Mouse (Mus musculus): ENCODE data around the gene Gm17509. TPM values are rescaled to one million over a fixed set of nuclear protein-coding genes. Genes with fewer than 3 reads are reported as not detected.

Gm17509 gene
- not detected in 2 replicates for polyA plus RNA-seq (2014; fragmentation: Nextera tagmentation; extraction: Ambion mirVana)

GRCm38 (mm10) chr13:117220501-117221321, at the start of gene Gm17509:
TSS of gene Gm17509 (minus strand) at chr13:117221075.
- peak within 1 kb of the TSS; percentile 50 for H3K4me3 ChIP-seq (ENCODE audit: low read depth, low read length)
- H3K36me3 ChIP-seq (ENCODE audit: control insufficient read depth, insufficient read depth, low read length): no peaks in the 10 kb centered on the region
- ATAC-seq (replicated peaks; ENCODE audit: low FRiP score, low TSS enrichment, low read depth): peak; percentile 84
- peak within 1 kb of the TSS; percentile 32 for H3K9ac ChIP-seq (ENCODE audit: low read length)
- H3K27me3 ChIP-seq (replicated peaks; ENCODE audit: control insufficient read depth, insufficient read depth, low read length): peaks cover 28% of the 10 kb centered on the region
- peak within 1 kb of the TSS; percentile 83 for H3K4me2 ChIP-seq (ENCODE audit: low read length)
- WGBS: 1% methylated on average over 67 of the region's 67 CpGs
- H3K9me3 ChIP-seq (ENCODE audit: control insufficient read depth, low read length): no peaks in the 10 kb centered on the region
- peak; percentile 78 for DNase-seq (ENCODE audit: low spot score)
- H3K27ac ChIP-seq (ENCODE audit: low read depth): no peak within 1 kb of the TSS
- H3K4me1 ChIP-seq (replicated peaks; ENCODE audit: control insufficient read depth, insufficient read depth, low read length): peaks cover 4% of the 10 kb centered on the region; the same call in 1 of the 2 replicates

- H3K4me1 ChIP-seq (replicated peaks; ENCODE audit: control insufficient read depth, insufficient read depth, low read length): no peaks in the 10 kb centered on the region
- no peak overlapping the region for H3K9ac ChIP-seq (ENCODE audit: low read length)
- WGBS: 93% methylated on average over 14 of the region's 14 CpGs
- ATAC-seq (replicated peaks; ENCODE audit: low FRiP score, low TSS enrichment, low read depth) (no peak), DNase-seq (ENCODE audit: low spot score) (no peak)
- no peaks in the 10 kb centered on the region for H3K27me3 ChIP-seq (replicated peaks; ENCODE audit: control insufficient read depth, insufficient read depth, low read length)
- no peak overlapping the region for H3K4me3 ChIP-seq (ENCODE audit: low read depth, low read length)
- H3K27ac ChIP-seq (ENCODE audit: low read depth): no peak overlapping the region
- H3K9me3 ChIP-seq (ENCODE audit: control insufficient read depth, low read length): no peaks in the 10 kb centered on the region
- no peaks in the 10 kb centered on the region for H3K36me3 ChIP-seq (ENCODE audit: control insufficient read depth, insufficient read depth, low read length)
- no peak overlapping the region for H3K4me2 ChIP-seq (ENCODE audit: low read length)
These were observed 47.1 kb upstream of the Gm17509 start for GRCm38 (mm10) chr13:117267963-117268362.

GRCm38 (mm10) chr13:117266156-117266555, 45.3 kb upstream of the Gm17509 start:
- no peaks in the 10 kb centered on the region for H3K4me1 ChIP-seq (replicated peaks; ENCODE audit: control insufficient read depth, insufficient read depth, low read length)
- H3K4me2 ChIP-seq (ENCODE audit: low read length): no peak overlapping the region
- ATAC-seq (replicated peaks; ENCODE audit: low FRiP score, low TSS enrichment, low read depth) (no peak), DNase-seq (ENCODE audit: low spot score) (no peak)
- no peak overlapping the region for H3K4me3 ChIP-seq (ENCODE audit: low read depth, low read length)
- no peak overlapping the region for H3K9ac ChIP-seq (ENCODE audit: low read length)
- H3K9me3 ChIP-seq (ENCODE audit: control insufficient read depth, low read length): no peaks in the 10 kb centered on the region
- H3K36me3 ChIP-seq (ENCODE audit: control insufficient read depth, insufficient read depth, low read length): no peaks in the 10 kb centered on the region
- no peak overlapping the region for H3K27ac ChIP-seq (ENCODE audit: low read depth)
- no peaks in the 10 kb centered on the region for H3K27me3 ChIP-seq (replicated peaks; ENCODE audit: control insufficient read depth, insufficient read depth, low read length)
- 56% methylated on average over 2 of the region's 2 CpGs for WGBS

DNA sequence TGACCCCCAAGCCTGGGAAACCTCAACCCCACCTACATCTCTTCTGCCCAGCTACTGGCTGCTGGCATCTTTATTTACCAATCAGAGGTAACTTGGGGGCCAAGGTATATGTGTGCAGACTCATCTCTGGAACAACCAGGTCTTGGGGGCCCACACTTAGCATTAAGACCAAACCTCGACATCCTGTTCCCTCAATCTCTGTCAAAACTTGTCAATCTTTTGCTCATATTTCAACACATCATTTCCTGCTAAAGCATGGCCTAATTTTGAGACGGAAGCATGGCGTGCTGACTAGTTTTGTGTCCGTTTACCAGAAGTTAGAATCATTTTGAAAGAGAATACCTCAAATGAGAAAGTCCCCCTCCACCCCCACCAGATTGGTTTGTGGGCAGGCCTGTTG, 39.8 kb upstream of the Gm17509 start:
- H3K9ac ChIP-seq (ENCODE audit: low read length): no peak overlapping the region
- H3K9me3 ChIP-seq (ENCODE audit: control insufficient read depth, low read length): no peaks in the 10 kb centered on the region
- H3K27me3 ChIP-seq (replicated peaks; ENCODE audit: control insufficient read depth, insufficient read depth, low read length): no peaks in the 10 kb centered on the region
- no peak for DNase-seq (ENCODE audit: low spot score)
- no peaks in the 10 kb centered on the region for H3K36me3 ChIP-seq (ENCODE audit: control insufficient read depth, insufficient read depth, low read length)
- H3K4me2 ChIP-seq (ENCODE audit: low read length): no peak overlapping the region
- no peak for ATAC-seq (replicated peaks; ENCODE audit: low FRiP score, low TSS enrichment, low read depth)
- WGBS: 91% methylated on average over 4 of the region's 4 CpGs
- H3K27ac ChIP-seq (ENCODE audit: low read depth): no peak overlapping the region
- no peak overlapping the region for H3K4me3 ChIP-seq (ENCODE audit: low read depth, low read length)
- H3K4me1 ChIP-seq (replicated peaks; ENCODE audit: control insufficient read depth, insufficient read depth, low read length): no peaks in the 10 kb centered on the region

GRCm38 (mm10) chr13:117242621-117243020, 21.7 kb upstream of the Gm17509 start:
- H3K4me2 ChIP-seq (ENCODE audit: low read length): no peak overlapping the region
- 69% methylated on average over 5 of the region's 5 CpGs for WGBS
- no peak overlapping the region for H3K4me3 ChIP-seq (ENCODE audit: low read depth, low read length)
- H3K36me3 ChIP-seq (ENCODE audit: control insufficient read depth, insufficient read depth, low read length): no peaks in the 10 kb centered on the region
- no peaks in the 10 kb centered on the region for H3K9me3 ChIP-seq (ENCODE audit: control insufficient read depth, low read length)
- DNase-seq (ENCODE audit: low spot score): no peak
- H3K27me3 ChIP-seq (replicated peaks; ENCODE audit: control insufficient read depth, insufficient read depth, low read length): no peaks in the 10 kb centered on the region
- no peaks in the 10 kb centered on the region for H3K4me1 ChIP-seq (replicated peaks; ENCODE audit: control insufficient read depth, insufficient read depth, low read length)
- no peak for ATAC-seq (replicated peaks; ENCODE audit: low FRiP score, low TSS enrichment, low read depth)
- no peak overlapping the region for H3K9ac ChIP-seq (ENCODE audit: low read length)
- H3K27ac ChIP-seq (ENCODE audit: low read depth): no peak overlapping the region

- Histone ChIP-seq H3K4me2 (ENCODE audit: low read length) (no peak overlapping the region), H3K4me1 (replicated peaks; ENCODE audit: control insufficient read depth, insufficient read depth, low read length) (no peaks in the 10 kb centered on the region), H3K9me3 (ENCODE audit: control insufficient read depth, low read length) (no peaks in the 10 kb centered on the region), H3K9ac (ENCODE audit: low read length) (no peak overlapping the region), H3K27ac (ENCODE audit: low read depth) (no peak overlapping the region), H3K36me3 (ENCODE audit: control insufficient read depth, insufficient read depth, low read length) (no peaks in the 10 kb centered on the region), H3K27me3 (replicated peaks; ENCODE audit: control insufficient read depth, insufficient read depth, low read length) (no peaks in the 10 kb centered on the region), H3K4me3 (ENCODE audit: low read depth, low read length) (no peak overlapping the region)
- DNase-seq (ENCODE audit: low spot score) (no peak), ATAC-seq (replicated peaks; ENCODE audit: low FRiP score, low TSS enrichment, low read depth) (no peak)
- 90% methylated on average over 3 of the region's 3 CpGs for WGBS
These were observed 21.2 kb upstream of the Gm17509 start for GRCm38 (mm10) chr13:117242063-117242462.

- 87% methylated on average over 4 of the region's 4 CpGs for WGBS
These were observed 16.2 kb upstream of the Gm17509 start for GRCm38 (mm10) chr13:117237111-117237510.

DNA sequence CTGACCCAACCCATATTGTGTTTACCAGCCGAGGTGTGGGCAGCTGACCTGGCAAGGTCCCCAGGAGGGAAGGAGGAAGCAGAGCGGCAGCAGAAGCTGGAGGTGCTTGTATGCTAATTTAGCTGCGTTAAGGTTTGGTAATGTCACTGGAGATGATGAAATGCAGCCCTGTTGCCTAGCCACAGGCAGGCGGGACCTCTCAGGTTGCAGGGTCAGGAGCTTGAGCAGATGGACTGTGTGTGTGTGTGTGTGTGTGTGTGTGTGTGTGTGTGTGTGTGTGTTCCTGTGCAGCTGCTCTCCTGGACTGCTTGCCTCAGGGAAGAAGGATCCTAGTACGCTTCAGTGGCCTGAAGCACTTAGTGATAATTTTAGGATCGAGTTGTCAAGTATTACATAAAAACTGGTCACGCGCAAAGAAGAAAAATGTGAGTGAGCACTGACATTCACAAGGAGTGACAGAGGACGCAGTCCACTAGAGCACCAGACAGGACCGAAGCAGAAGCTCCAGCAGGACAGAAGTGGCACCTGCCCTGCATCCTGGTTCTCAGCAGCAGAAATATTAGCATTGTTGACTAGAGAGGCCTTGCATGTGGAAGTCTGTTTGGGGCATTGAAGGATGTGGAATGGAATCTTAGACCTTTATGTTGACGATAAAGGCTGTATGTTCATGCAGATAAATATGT, 14.8 kb upstream of the Gm17509 start:
- Histone ChIP-seq H3K9me3 (ENCODE audit: control insufficient read depth, low read length) (no peaks in the 10 kb centered on the region), H3K4me3 (ENCODE audit: low read depth, low read length) (no peak overlapping the region), H3K9ac (ENCODE audit: low read length) (no peak overlapping the region), H3K27ac (ENCODE audit: low read depth) (no peak overlapping the region), H3K27me3 (replicated peaks; ENCODE audit: control insufficient read depth, insufficient read depth, low read length) (no peaks in the 10 kb centered on the region), H3K4me1 (replicated peaks; ENCODE audit: control insufficient read depth, insufficient read depth, low read length) (no peaks in the 10 kb centered on the region), H3K4me2 (ENCODE audit: low read length) (no peak overlapping the region), H3K36me3 (ENCODE audit: control insufficient read depth, insufficient read depth, low read length) (no peaks in the 10 kb centered on the region)
- DNase-seq (ENCODE audit: low spot score): no peak
- 44% methylated on average over 11 of the region's 11 CpGs for WGBS
- no peak for ATAC-seq (replicated peaks; ENCODE audit: low FRiP score, low TSS enrichment, low read depth)

More at GRCm38 (mm10) chr13:117237111-117237510, 16.2 kb upstream of the Gm17509 start:
- Histone ChIP-seq H3K4me3 (ENCODE audit: low read depth, low read length) (no peak overlapping the region), H3K9ac (ENCODE audit: low read length) (no peak overlapping the region), H3K9me3 (ENCODE audit: control insufficient read depth, low read length) (no peaks in the 10 kb centered on the region), H3K4me2 (ENCODE audit: low read length) (no peak overlapping the region), H3K27ac (ENCODE audit: low read depth) (no peak overlapping the region), H3K36me3 (ENCODE audit: control insufficient read depth, insufficient read depth, low read length) (no peaks in the 10 kb centered on the region), H3K27me3 (replicated peaks; ENCODE audit: control insufficient read depth, insufficient read depth, low read length) (no peaks in the 10 kb centered on the region), H3K4me1 (replicated peaks; ENCODE audit: control insufficient read depth, insufficient read depth, low read length) (no peaks in the 10 kb centered on the region)
- DNase-seq (ENCODE audit: low spot score) (no peak), ATAC-seq (replicated peaks; ENCODE audit: low FRiP score, low TSS enrichment, low read depth) (no peak)
